Mouse (Mus musculus) frontal cortex, postnatal 36 days (tissue): ENCODE measurements around the gene Cdh12.
"Not testable (repeated sequence)": the region's sequence is repeated elsewhere in the genome, so short reads cannot be mapped to it uniquely, and the experiment has no call there.

Experiments
- DNase-seq, 2 experiments: peaks; one replicate each; pipeline ENCODE4 v3.0.0; 2022; ENCODE audit warnings: low spot score in 2 of 2

Cdh12 gene

GRCm38 (mm10) chr15:21375460-21375859 is 926.4 kb downstream of the Cdh12 start:
- DNase-seq: no peak

- DNase-seq: no peak
Observed at GRCm38 (mm10) chr15:21375871-21376270, 926.8 kb downstream of the Cdh12 start.

GRCm38 (mm10) chr15:21391442-21391841 is 942.4 kb downstream of the Cdh12 start:
- not testable (repeated sequence) for DNase-seq

- no peak for DNase-seq
Observed at GRCm38 (mm10) chr15:21393080-21393479, 944.0 kb downstream of the Cdh12 start.

GRCm38 (mm10) chr15:21405196-21405595 is 956.1 kb downstream of the Cdh12 start:
- DNase-seq: peak; percentile 47 to 86

- DNase-seq: peak in 1 of 2 experiments; percentile 43
Observed at GRCm38 (mm10) chr15:21407324-21408044, 958.4 kb downstream of the Cdh12 start.

GRCm38 (mm10) chr15:21437347-21437746 is 988.3 kb downstream of the Cdh12 start:
- DNase-seq: no peak

- DNase-seq: no peak
Observed at GRCm38 (mm10) chr15:21437924-21438323, 988.9 kb downstream of the Cdh12 start.

- DNase-seq: no peak
Observed at GRCm38 (mm10) chr15:21458098-21458497, 1009.0 kb downstream of the Cdh12 start.

GRCm38 (mm10) chr15:21519355-21519869 is 1070.3 kb downstream of the Cdh12 start:
- DNase-seq: no peak

- DNase-seq: peak in 1 of 2 experiments; percentile 17
Observed at GRCm38 (mm10) chr15:21530804-21531203, 1081.7 kb downstream of the Cdh12 start.

- no peak for DNase-seq
Observed at GRCm38 (mm10) chr15:21536909-21537308, 1087.8 kb downstream of the Cdh12 start.

GRCm38 (mm10) chr15:21544786-21545185 is 1095.7 kb downstream of the Cdh12 start:
- no peak for DNase-seq

GRCm38 (mm10) chr15:21555981-21556380 is 1106.9 kb downstream of the Cdh12 start:
- DNase-seq: peak in 1 of 2 experiments; percentile 15

- DNase-seq: no peak
Observed at GRCm38 (mm10) chr15:21566314-21567051, 1117.4 kb downstream of the Cdh12 start.

- DNase-seq: no peak
Observed at GRCm38 (mm10) chr15:21604510-21604909, 1155.4 kb downstream of the Cdh12 start.
